Mouse (Mus musculus) G1E (cell line): ENCODE results near the gene Mlf1. TPM values are rescaled to one million over a fixed set of nuclear protein-coding genes. Genes with fewer than 3 reads are reported as not detected.

Source experiments
- ATAC-seq: 2 replicates; pipeline ENCODE4 v1.8.0; 2016; ENCODE audit warnings: mild to moderate bottlenecking; ENCODE audit not compliant: insufficient number of reproducible peaks, poor library complexity, low FRiP score, severe bottlenecking; ENCODE audit errors: extremely low read depth
- DNase-seq: peaks from one replicate; pipeline ENCODE4 v3.0.0; 2012; ENCODE audit warnings: low spot score
- H3K27me3 ChIP-seq: 2 replicates; pipeline ENCODE4 v1.6.1; 2012; ENCODE audit warnings: mild to moderate bottlenecking, low read length, inconsistent platforms; ENCODE audit not compliant: insufficient read depth
- H3K36me3 ChIP-seq: replicated peaks from 2 replicates; pipeline ENCODE3; 2012; ENCODE audit warnings: mild to moderate bottlenecking, inconsistent platforms
- H3K4me1 ChIP-seq: 2 replicates; pipeline ENCODE4 v1.6.1; 2012; ENCODE audit warnings: low read depth, low read length, inconsistent platforms, mixed read lengths; ENCODE audit not compliant: insufficient read depth
- H3K4me3 ChIP-seq: 2 replicates; pipeline ENCODE4 v1.5.1; 2012; ENCODE audit warnings: low read depth, mild to moderate bottlenecking, inconsistent platforms, low read length, moderate library complexity, mixed read lengths
- H3K9me3 ChIP-seq: replicated peaks from 2 replicates; pipeline ENCODE4 v1.6.1; 2012; ENCODE audit warnings: inconsistent platforms
- CTCF ChIP-seq: IDR thresholded peaks from 2 replicates; pipeline ENCODE4 v1.5.1; 2012; ENCODE audit warnings: low read depth, low read length, inconsistent platforms, mixed read lengths
- GATA1 ChIP-seq: IDR thresholded peaks from 2 replicates; pipeline ENCODE4 v1.6.1; 2012; ENCODE audit warnings: borderline replicate concordance, low read length, inconsistent platforms, mixed read lengths
- GATA2 ChIP-seq: IDR thresholded peaks from 2 replicates; pipeline ENCODE4 v1.6.1; 2012; ENCODE audit warnings: low read depth, low read length, inconsistent platforms, borderline replicate concordance
- POLR2AphosphoS5 ChIP-seq: IDR thresholded peaks from 2 replicates; pipeline ENCODE4 v1.6.1; 2012; ENCODE audit warnings: low read depth, low read length, inconsistent platforms; ENCODE audit not compliant: insufficient replicate concordance
- TAL1 ChIP-seq: conservative IDR thresholded peaks from 2 replicates; pipeline ENCODE4 v1.6.1; 2012; ENCODE audit warnings: low read depth, low read length, inconsistent platforms, mixed read lengths
- polyA plus RNA-seq: library from polyadenylated mRNA; stranded (reverse); fragments of >175 nt; gene quantifications from 2 replicates; pipeline ENCODE4 v1.2.3, GENCODE M21; 2012
- total RNA-seq, 2 experiments: library from RNA; stranded (forward) in 1 of 2; stranded (reverse) in 1 of 2; fragments of 200-1000 nt in 1 of 2; fragments of >200 nt in 1 of 2; fragmentation: Nextera tagmentation in 1 of 2; gene quantifications; 2 replicates each; pipeline ENCODE4 v1.2.3; 2014 to 2017

Mlf1 gene
- total and polyA plus RNA-seq, 3 experiments: not detected

DNA sequence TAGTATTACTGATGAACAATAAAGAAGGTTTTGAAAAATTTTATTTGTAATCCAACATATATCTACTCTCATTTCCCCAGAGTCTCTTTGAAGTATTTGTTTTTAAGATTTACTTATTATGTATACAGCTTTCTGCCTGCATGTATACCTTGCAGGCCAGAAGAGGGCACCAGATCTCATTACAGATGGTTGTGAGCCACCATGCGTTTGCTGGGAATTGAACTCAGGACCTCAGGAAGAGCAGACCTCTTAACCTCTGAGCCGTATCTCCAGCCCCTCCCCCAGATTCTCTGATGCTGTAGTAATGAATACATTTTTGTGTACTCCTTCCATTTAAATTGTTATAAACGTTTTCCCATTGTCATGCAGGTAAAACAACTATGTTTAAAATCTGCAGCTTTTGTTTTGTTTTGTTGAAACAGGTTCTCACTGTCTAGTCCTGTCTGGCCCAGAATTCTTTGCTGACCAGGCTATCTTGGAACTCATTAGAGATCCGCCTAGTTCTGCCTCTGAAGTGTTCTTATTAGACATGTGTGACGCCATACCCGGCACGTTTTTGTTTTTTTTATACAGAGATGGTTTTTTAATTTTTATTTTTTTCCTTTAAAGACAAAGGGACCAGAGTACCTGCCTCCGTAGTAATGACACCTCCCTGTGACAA is 55.6 kb downstream of the Mlf1 start:
- Histone ChIP-seq H3K4me3 (peak overlapping the region; percentile 99), H3K9me3 (peaks cover 12% of the 10 kb centered on the region), H3K4me1 (peaks cover 15% of the 10 kb centered on the region), H3K36me3 (peaks cover 33% of the 10 kb centered on the region), H3K27me3 (no peaks in the 10 kb centered on the region)
- no peak for TF ChIP-seq POLR2AphosphoS5
- no peak for TF ChIP-seq GATA2
- no peak for TF ChIP-seq GATA1
- no peak for TF ChIP-seq CTCF
- TF ChIP-seq TAL1: no peak
- ATAC-seq (no peak), DNase-seq (no peak)

DNA sequence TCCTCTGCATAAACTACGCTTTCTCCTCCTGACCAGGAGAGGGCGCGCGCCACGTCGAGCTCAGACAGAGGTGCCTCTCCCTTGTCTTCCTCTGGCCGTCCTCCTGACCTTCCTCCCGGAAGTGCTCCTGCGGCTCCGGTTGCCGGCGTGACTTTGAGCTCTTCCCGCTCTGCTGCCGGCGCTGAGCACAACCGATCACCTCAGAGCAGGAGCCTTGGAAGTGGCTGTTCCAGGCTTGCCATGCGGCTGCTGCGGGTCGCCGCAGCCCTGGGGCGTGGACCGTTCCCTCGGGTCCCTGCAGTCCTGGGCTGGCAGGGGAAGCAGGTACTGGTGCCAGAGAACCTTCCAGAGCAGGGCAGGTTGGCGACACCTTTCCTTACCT is 56.1 kb downstream of the Mlf1 start, which contains the start of gene Gfm1:
TSS of gene Gfm1 (plus strand) at position 98 of the 382 bp plus-strand sequence.
- H3K36me3 ChIP-seq: peaks cover 38% of the 10 kb centered on the region
- H3K9me3 ChIP-seq: peaks cover 12% of the 10 kb centered on the region
- peaks cover 15% of the 10 kb centered on the region for H3K4me1 ChIP-seq
- ATAC-seq: peak; percentile 99
- TF ChIP-seq CTCF (peak; percentile 68), TAL1 (no peak)
- no peaks in the 10 kb centered on the region for H3K27me3 ChIP-seq
- peak; percentile 87 for DNase-seq
- H3K4me3 ChIP-seq: peak within 1 kb of the TSS; percentile 99

DNA sequence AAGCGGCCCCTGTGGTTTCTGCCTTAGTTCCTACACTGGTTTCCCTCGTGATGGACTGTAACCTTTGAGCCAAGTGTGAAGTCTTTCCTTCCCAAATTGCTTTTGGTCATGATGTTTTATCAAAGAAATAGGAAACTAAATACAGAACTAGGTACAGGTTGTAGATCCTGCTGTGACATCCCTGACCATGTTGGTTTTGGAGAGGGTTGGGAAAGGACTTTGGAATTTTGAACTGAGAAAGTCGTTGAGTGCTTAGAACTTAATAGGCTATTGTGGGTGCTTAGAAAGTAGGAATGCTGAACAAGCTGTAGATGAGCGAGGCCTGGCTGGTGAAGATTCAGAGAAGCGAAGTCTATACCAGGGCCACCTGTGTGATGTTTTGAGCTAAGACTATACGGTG is 60.1 kb downstream of the Mlf1 start:
- DNase-seq: no peak
- H3K27me3 ChIP-seq: no peaks in the 10 kb centered on the region
- H3K4me1 ChIP-seq: peaks cover 15% of the 10 kb centered on the region
- H3K9me3 ChIP-seq: no peaks in the 10 kb centered on the region
- peaks cover 78% of the 10 kb centered on the region for H3K36me3 ChIP-seq
- no peak for TF ChIP-seq TAL1
- no peak for TF ChIP-seq POLR2AphosphoS5
- no peak for TF ChIP-seq CTCF
- no peak for TF ChIP-seq GATA2
- no peak for TF ChIP-seq GATA1
- H3K4me3 ChIP-seq: no peak overlapping the region
- no peak for ATAC-seq

DNA sequence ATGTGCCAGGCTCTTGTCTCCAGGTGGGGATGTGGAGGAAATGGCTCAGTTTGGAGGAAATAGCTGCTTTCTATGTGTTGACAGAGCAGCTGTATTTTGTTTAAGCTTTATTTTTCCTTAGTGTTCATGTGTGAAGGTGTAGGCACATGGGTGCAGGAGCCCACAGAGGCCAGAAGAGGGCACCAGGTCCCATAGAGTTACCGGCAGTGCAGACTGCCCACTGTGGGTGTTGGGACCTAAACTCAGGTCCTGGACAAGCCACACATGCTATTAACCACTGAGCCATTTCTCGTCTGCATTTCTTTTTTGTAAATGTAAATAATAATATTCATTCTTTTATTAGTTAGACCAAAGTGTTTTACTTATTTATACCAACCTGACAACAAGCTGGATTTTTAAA is 73.2 kb downstream of the Mlf1 start:
- DNase-seq: no peak
- Histone ChIP-seq H3K36me3 (peaks cover 94% of the 10 kb centered on the region), H3K9me3 (peaks cover 4% of the 10 kb centered on the region), H3K27me3 (no peaks in the 10 kb centered on the region), H3K4me1 (no peaks in the 10 kb centered on the region), H3K4me3 (no peak overlapping the region)
- ATAC-seq: no peak
- TF ChIP-seq GATA1 (no peak), POLR2AphosphoS5 (no peak), CTCF (no peak), TAL1 (no peak), GATA2 (no peak)

Other genes starting within 250 kb of the Mlf1 start
- not detected in 2 replicates for gene Gm17402, start 1.1 kb downstream of the Mlf1 start, total RNA-seq (2014; fragmentation: Nextera tagmentation)
- gene Gm17402, start 1.1 kb downstream of the Mlf1 start, total RNA-seq (2017): not detected in 2 replicates
- not detected in 2 replicates for gene Gm17402, start 1.1 kb downstream of the Mlf1 start, polyA plus RNA-seq
- 74.6 and 84.0 TPM in 2 replicates for gene Gfm1, start 56.0 kb downstream of the Mlf1 start, total RNA-seq (2014; fragmentation: Nextera tagmentation)
- 81.0 and 89.4 TPM in 2 replicates for gene Gfm1, start 56.0 kb downstream of the Mlf1 start, total RNA-seq (2017)
- gene Gfm1, start 56.0 kb downstream of the Mlf1 start, polyA plus RNA-seq: 8.0 and 9.7 TPM in 2 replicates
- 44.2 and 59.2 TPM in 2 replicates for gene Lxn, start 89.8 kb downstream of the Mlf1 start, total RNA-seq (2014; fragmentation: Nextera tagmentation)
- 84.6 and 92.3 TPM in 2 replicates for gene Lxn, start 89.8 kb downstream of the Mlf1 start, total RNA-seq (2017)
- gene Lxn, start 89.8 kb downstream of the Mlf1 start, polyA plus RNA-seq: 26.1 and 30.6 TPM in 2 replicates
- gene Rarres1, start 141.4 kb downstream of the Mlf1 start, total RNA-seq (2014; fragmentation: Nextera tagmentation): not detected in 2 replicates
- gene Rarres1, start 141.4 kb downstream of the Mlf1 start, total RNA-seq (2017): 0.38 and 0.46 TPM in 2 replicates
- not detected in 2 replicates for gene Rarres1, start 141.4 kb downstream of the Mlf1 start, polyA plus RNA-seq
- 29.5 and 30.1 TPM in 2 replicates for gene Mfsd1, start 208.6 kb downstream of the Mlf1 start, total RNA-seq (2014; fragmentation: Nextera tagmentation)
- 188 and 206 TPM in 2 replicates for gene Mfsd1, start 208.6 kb downstream of the Mlf1 start, total RNA-seq (2017)
- 24.0 and 25.6 TPM in 2 replicates for gene Mfsd1, start 208.6 kb downstream of the Mlf1 start, polyA plus RNA-seq